Mouse (Mus musculus) liver, adult 2 months (tissue): Measurements from ENCODE around the gene Hsd17b14.

Experiments used
- CTCF ChIP-seq: fragments of 200-500 bp; IDR thresholded peaks from 2 replicates; pipeline ENCODE4 v1.5.1; 2011; ENCODE audit warnings: low read depth, low read length, control low read depth
- POLR2A ChIP-seq: fragments of 200-500 bp; IDR thresholded peaks from 2 replicates; pipeline ENCODE4 v1.6.1; 2011; ENCODE audit warnings: low read length, control low read depth; ENCODE audit not compliant: insufficient read depth; ENCODE audit errors: extremely low read depth

DNA sequence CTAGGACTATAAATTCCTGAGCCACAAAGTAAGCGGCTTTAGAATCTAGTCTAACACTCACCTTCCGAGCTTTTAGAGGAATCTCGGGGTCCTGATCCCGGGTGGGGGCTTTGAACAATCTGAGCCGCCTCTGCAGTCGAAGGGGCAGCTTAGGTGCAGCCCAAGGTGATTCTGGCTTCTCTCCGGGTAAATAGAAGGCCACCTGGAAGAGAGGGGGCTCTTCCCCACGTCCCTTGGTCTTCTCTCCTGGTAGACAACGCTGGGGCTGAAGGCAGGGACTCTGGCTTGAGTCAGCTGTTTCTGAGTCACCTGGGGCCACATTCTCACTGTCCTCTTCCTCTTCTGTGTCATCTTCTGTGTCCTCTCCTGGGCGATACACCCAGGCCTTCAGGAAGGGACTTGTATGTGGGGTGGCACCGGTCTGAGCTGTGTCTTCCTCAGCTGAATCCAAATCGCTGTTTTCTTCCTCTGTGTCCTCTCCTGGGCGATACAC lies 31.0 kb upstream of the Hsd17b14 start:
- TF ChIP-seq CTCF (no peak), POLR2A (no peak)
